Mouse (Mus musculus) megakaryocyte progenitor cell, adult 5-6 weeks (primary cell): ENCODE data around the gene Rpl36a-ps1. TPM values are rescaled to one million over a fixed set of nuclear protein-coding genes. Genes with fewer than 3 reads are reported as not detected.
"Not testable (repeated sequence)": the region's sequence is repeated elsewhere in the genome, so short reads cannot be mapped to it uniquely, and the experiment has no call there.

ENCODE experiments used
- ATAC-seq: replicated peaks from 2 replicates; pipeline ENCODE4 v1.8.0; 2016; ENCODE audit warnings: mild to moderate bottlenecking, moderate TSS enrichment, inconsistent platforms; ENCODE audit not compliant: poor library complexity
- total RNA-seq, 2 experiments: library from RNA; stranded (forward) in 1 of 2; stranded (reverse) in 1 of 2; fragments of 157-497, 149-512 nt in 1 of 2; fragments of 200-1000 nt in 1 of 2; gene quantifications; 2 replicates each; pipeline versions ENCODE4 v1.2.3 to v1.2.4; 2015 to 2017

Rpl36a-ps1 gene
- total RNA-seq (2015) (40.1 and 57.4 TPM in 2 replicates), total RNA-seq (2017) (14.5 and 14.6 TPM in 2 replicates)

DNA sequence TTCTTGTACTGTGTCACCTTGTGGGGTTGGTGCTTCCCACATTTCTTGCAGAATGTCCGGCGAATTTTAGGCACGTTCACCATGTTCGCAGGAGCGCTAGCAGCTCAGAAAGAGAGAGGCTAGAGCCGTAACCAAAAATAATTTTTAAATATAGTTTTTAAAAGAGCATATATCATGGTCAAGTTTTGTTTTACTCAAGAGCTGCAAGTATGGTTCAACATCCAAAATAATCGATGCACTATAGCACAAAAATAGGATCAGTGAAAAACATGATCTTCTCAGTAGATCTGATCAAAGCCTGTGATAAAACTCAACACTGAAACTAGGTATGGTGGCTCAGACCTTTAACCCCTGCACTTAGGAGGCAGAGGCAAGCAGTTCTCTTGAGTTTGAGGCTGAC lies at the start of gene Rpl36a-ps1:
TSS of gene Rpl36a-ps1 (minus strand) at position 101 of the 400 bp plus-strand sequence.
- ATAC-seq, result no peak

GRCm38 (mm10) chr14:99043499-99043898 lies 49.4 kb upstream of the Rpl36a-ps1 start:
- no peak for ATAC-seq

DNA sequence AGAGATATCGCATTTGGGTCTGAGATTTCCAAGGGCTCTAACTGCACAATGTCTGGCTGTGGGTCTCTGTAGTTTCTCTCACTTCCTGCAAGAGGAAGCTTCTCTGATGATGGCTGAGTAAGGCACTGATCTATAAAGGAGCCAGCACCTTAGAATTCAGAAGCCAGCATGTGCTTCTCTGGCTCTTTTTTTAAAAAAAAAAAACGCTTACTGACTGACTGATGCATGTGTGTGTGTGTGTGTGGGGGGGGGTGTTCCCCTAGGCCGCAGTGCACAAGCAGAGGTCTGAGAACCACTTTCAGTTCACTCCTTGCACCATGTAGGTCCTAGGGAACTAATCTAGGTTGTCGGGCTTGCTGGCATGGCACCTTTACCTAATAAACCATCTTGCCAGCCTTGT lies 47.3 kb upstream of the Rpl36a-ps1 start:
- ATAC-seq, result no peak

GRCm38 (mm10) chr14:99039308-99039707 lies 45.2 kb upstream of the Rpl36a-ps1 start:
- not testable (repeated sequence) for ATAC-seq

DNA sequence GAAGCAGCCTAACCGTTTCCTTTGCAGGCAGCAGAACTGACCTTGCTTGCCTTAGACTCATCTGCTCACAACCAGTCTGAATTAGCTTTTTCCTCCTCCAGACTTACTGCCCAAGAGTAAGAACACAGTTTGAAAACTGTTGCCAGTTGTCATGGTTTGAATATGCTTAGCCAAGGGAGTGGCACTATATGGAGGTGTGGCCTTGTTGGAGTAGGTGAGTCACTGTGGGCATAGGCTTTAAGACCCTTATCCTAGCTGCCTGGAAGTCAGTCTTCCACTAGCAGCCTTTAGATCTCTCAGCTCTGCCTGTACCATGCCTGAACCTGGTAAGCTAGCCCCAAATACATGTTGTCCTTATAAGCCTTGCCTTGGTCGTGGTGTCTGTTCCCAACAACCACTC lies 43.6 kb upstream of the Rpl36a-ps1 start:
- ATAC-seq, result no peak

- ATAC-seq, result no peak
Measured at GRCm38 (mm10) chr14:99036039-99036438, 41.9 kb upstream of the Rpl36a-ps1 start.

DNA sequence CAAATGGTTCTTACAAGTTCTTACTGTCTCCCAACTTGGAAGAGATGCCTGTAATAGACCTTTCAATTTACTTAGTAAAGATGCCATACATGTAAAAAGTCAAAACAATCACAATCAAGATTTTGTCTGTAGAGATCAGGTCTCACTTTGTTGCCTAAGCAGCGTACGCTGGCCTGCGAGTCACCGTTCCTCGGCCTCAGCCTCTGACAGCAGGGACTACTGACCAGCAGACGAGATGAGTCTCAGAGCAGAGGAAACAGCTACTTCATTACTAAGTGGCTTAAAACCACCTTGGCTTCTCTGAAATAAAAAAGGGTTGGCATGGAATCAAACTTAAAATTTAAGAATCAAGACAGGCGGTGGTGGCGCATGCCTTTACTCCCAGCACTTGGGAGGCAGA lies 40.7 kb upstream of the Rpl36a-ps1 start:
- not testable (repeated sequence) for ATAC-seq

GRCm38 (mm10) chr14:99032596-99032995 lies 38.5 kb upstream of the Rpl36a-ps1 start:
- ATAC-seq, result no peak

GRCm38 (mm10) chr14:99031337-99031873 lies 37.3 kb upstream of the Rpl36a-ps1 start:
- ATAC-seq, result peak; percentile 27; the same call in 1 of the 2 replicates

DNA sequence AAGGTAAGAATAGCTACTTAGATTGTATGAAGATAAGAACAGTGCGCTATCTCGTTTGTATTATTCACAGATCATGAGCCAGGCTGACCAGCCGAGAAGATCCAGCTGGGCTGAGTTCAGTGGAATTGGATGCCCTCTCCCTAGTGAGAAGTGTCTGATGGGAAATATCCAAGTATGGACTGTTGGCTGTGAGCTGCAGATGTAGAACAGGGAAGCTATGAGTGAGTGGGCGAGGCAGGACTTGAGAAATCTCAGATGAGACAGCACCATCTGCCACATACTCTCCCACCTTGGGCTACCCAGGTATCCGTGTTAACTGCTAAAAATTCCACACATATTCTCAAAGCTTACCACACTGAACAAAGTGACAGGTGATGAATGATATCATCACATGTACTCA lies 35.9 kb upstream of the Rpl36a-ps1 start:
- ATAC-seq, result no peak

- peak; percentile 52 for ATAC-seq
Measured at GRCm38 (mm10) chr14:99022346-99023086, 28.4 kb upstream of the Rpl36a-ps1 start.

GRCm38 (mm10) chr14:99019136-99019808 lies 25.2 kb upstream of the Rpl36a-ps1 start:
- ATAC-seq, result no peak

GRCm38 (mm10) chr14:99018691-99019090 lies 24.6 kb upstream of the Rpl36a-ps1 start:
- no peak for ATAC-seq

DNA sequence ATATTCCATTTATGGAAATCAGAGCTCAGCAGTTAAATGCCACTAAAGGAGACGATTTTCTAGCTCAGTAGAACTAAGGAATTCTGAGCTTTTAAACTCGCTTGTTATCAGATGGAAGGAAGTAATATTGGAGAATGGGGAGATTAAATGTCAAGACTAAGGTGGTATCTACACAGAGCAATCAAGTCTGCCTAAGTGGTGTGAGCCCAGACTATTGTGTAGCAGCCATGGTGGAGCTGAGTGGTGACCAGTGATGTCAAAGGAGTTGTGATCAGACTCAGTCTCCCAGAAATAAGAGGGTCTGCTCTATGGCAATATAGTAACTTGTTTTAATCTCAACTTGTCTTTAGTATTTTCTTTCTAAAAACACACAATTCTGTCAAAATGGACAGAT lies 16.8 kb upstream of the Rpl36a-ps1 start:
- ATAC-seq, result no peak

DNA sequence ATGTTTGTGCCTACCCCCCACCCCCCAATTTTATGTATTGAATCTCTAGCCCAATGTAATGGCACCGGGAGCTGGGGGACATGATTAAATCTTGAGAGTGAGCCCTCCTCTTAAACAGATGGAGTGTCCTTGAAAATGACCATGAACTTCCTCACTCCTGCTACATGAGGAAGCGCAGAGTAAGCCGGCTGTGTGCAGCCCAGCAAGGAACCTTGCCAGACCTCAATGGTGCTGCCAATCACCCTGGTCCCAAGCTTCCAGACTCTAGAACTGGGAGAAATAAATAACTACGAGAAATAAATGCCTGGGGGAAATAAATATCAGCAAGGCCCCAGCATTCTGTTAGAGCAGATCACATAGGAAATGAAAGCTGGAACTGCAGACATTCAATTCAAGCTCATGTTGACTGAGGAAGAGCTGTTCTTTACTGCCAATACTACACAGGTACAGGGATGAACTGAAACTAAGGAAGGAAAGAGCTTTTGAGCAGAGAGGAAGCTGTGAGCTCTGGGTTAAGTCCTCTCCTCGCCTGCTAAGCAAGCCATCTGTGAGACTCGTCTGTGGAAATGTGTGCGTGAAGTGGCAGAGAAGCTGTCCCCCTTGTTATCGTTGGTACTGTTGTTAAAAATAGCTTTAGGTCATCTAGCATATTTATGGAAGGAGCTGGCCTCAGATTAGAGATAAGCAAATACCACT lies 16.3 kb upstream of the Rpl36a-ps1 start:
- peak; percentile 80 for ATAC-seq

DNA sequence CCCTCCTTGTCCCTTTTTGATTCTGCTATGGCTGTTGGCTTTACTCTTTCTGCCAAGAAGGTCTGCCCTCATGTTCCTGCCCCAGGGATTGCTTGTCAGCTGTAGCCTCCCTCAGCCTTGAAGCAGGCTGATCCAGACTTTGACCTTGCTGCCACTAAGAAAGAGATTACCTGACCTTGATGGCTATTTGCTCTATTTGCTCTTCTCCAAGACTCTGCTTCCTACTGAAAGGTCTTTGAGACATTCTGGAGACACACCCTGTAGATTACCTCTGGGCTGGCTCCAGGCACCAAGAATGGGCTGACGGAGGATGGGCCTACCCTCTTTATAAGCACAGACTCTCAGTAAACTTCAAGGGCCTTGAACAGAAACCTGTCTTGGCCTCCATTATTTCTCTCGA lies 1.6 kb downstream of the Rpl36a-ps1 start:
- ATAC-seq, result no peak

DNA sequence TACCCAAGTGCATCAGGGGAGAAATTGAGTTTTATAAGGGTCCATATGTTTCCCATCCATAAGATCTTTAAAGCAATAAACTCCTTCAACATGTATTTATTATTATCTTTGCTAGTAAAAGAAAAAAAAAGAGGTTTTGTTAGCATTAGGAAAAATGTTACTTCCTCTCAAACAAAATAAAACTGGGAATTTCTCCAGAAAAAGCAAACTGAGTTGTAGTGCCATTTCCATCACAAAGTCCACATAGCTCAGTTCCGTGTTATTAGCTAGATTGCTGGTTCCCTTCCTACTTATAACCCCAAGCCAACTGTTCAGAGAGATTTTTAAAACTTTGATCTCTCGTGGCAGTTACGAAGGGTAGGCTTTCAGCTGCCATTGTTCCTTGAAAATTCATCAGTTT lies 3.5 kb downstream of the Rpl36a-ps1 start:
- no peak for ATAC-seq

- ATAC-seq, result no peak
Measured at GRCm38 (mm10) chr14:98989818-98990217, 4.3 kb downstream of the Rpl36a-ps1 start.

- no peak for ATAC-seq
Measured at GRCm38 (mm10) chr14:98971921-98972320, 22.2 kb downstream of the Rpl36a-ps1 start.

GRCm38 (mm10) chr14:98958978-98959658 lies 35.0 kb downstream of the Rpl36a-ps1 start:
- ATAC-seq, result no peak

- peak; percentile 96 for ATAC-seq
Measured at GRCm38 (mm10) chr14:98956788-98957187, 37.3 kb downstream of the Rpl36a-ps1 start.
